Mouse (Mus musculus): Measurements from ENCODE around the gene Hhat.

- TF ChIP-seq POLR2A (IDR thresholded peaks at IDR 0.05; ENCODE audit: low read depth, low read length): no peak
- no peak for TF ChIP-seq CTCF (IDR thresholded peaks at IDR 0.05; ENCODE audit: borderline replicate concordance, insufficient read depth, low read length)
These were observed 43.7 kb upstream of the Hhat start for GRCm38 (mm10) chr1:192814700-192815099.
